10 mouse cellular contexts compared by ENCODE assay signal in genomic region chr15:102785055-102785820, GRCm38 (mm10).
DNase-seq lines count a peak whose midpoint lies in the region; ATAC-seq and TF ChIP-seq lines count a peak whose summit lies in the region.
"Had no signal": no experiment of that assay in that cellular context is flagged by ENCODE, and none has a peak within 500 bp of the region (broad histone marks: within the 10 kb centered on the region; RNA-seq: fewer than 3 reads in every experiment).

No protein-coding gene starts in this region.

- POLR2A ChIA-PET in Patski (lab: Charles Lee): interaction anchor here (0.6 kb wide), 1 partner anchor 753 kb away, joined by 3 read pairs; no protein-coding TSS in a partner anchor

- intact Hi-C loops in heart, postnatal 14 days (cut with DNase I): no loop called here

- DNase-seq in heart, adult 8-10 months (ENCODE audit: low spot score): peak; percentile 19
- no peak for DNase-seq in heart, embryonic 10.5 days (ENCODE audit: low spot score)
- DNase-seq in 3134 (ENCODE audit: extremely low read depth, insufficient read length, low spot score) (peak; percentile 37), Patski (ENCODE audit: low read depth, low spot score) (no peak)
- peak; percentile 22 for DNase-seq in cerebellum, adult 9-11 months
- peak; percentile 39 to 69 for DNase-seq in heart, postnatal 14 days
- DNase-seq in lung, postnatal 36 days: peak; percentile 76
- peak; percentile 30 for DNase-seq in thymus, postnatal 25 days

- H3K4me1 ChIP-seq in heart, embryonic 10.5 days: no peaks in the 10 kb centered on the region

- in situ Hi-C loops in Patski (cut with MboI; ENCODE audit: low pct_unique_long_range_greater_than_20kb): no loop called here

- 25% methylated on average over 10 of the region's 10 CpGs for WGBS in heart, embryonic 10.5 days

- CTCF ChIA-PET in Patski (lab: Charles Lee): interaction anchor here (0.9 to 1.3 kb wide), 4 partner anchors 9 to 76 kb away, joined by 3 read pairs; no protein-coding TSS in a partner anchor

- no peaks in the 10 kb centered on the region for H3K9me3 ChIP-seq in heart, embryonic 10.5 days
- H3K9me3 ChIP-seq: embryonic facial prominence, embryonic 13.5 days had no signal

- H3K27me3 ChIP-seq in heart, embryonic 10.5 days (ENCODE audit: insufficient read depth, poor library complexity, severe bottlenecking): peaks cover 60% of the 10 kb centered on the region
- H3K27me3 ChIP-seq in Patski: peaks cover 25% of the 10 kb centered on the region

- no peak overlapping the region for H3K27ac ChIP-seq in heart, embryonic 10.5 days
- H3K27ac ChIP-seq: embryonic facial prominence, embryonic 13.5 days; macrophage had no signal

- TF ChIP-seq CTCF in Patski (IDR thresholded peaks at IDR 0.05): peak; percentile 91

- H3K4me3 ChIP-seq in heart, embryonic 10.5 days: no peak overlapping the region
- H3K4me3 ChIP-seq: embryonic facial prominence, embryonic 13.5 days had no signal

- no peaks in the 10 kb centered on the region for H3K36me3 ChIP-seq in heart, embryonic 10.5 days
- H3K36me3 ChIP-seq: embryonic facial prominence, embryonic 13.5 days had no signal

- ATAC-seq in Patski: no peak

Comparison
In these comparisons a context has a peak if more than half of its experiments do, and no peak if none do; other contexts are left out.
1. DNase-seq: peak in heart, adult 8-10 months (single experiment), 3134 (single experiment), cerebellum, adult 9-11 months (single experiment), heart, postnatal 14 days (2 of 2), lung, postnatal 36 days (single experiment) and thymus, postnatal 25 days (single experiment); none in heart, embryonic 10.5 days (single experiment) and Patski (single experiment).